Mouse (Mus musculus): Measurements from ENCODE around the gene Pcbp3.

DNA sequence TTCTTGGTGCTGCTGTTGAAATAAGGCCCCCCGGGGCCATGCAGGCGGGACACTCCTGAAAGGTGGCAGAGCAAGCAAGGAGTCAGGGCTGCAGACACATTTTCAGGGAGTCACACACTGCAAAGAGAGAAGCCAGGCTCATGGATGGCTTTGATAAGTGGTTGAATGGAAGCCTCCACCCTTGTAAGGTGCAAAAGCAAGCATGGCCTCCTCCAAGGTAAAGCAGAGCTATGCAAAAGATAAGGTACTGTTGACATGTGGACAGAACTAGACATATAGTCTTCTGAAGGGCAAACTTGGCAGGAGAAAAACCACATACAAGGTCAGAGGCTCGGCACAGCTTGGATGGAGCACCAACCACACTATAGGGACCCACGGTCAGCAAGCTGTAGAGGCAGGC lies 63.3 kb downstream of the Pcbp3 start:
- TF ChIP-seq CTCF (IDR thresholded peaks at IDR 0.05; ENCODE audit: control insufficient read depth, insufficient read depth, insufficient replicate concordance, low read depth, low read length) (no peak), POLR2A (IDR thresholded peaks at IDR 0.05; ENCODE audit: control insufficient read depth, low read depth, low read length) (no peak)
